Mouse (Mus musculus) kidney, adult 8-10 months (tissue): ENCODE results near the gene Gm4788.
"Not testable (repeated sequence)": the region's sequence is repeated elsewhere in the genome, so short reads cannot be mapped to it uniquely, and the experiment has no call there.

Source experiments
- DNase-seq, 2 experiments: peaks; one replicate each; pipeline ENCODE4 v3.0.0; 2022

The Gm4788 gene

GRCm38 (mm10) chr1:139781143-139781542 lies at the start of gene Gm4788:
Gm4788 (minus strand) TSS chr1:139781243.
- no peak for DNase-seq

GRCm38 (mm10) chr1:139808594-139808993 lies 27.6 kb upstream of the Gm4788 start:
- DNase-seq: no peak

GRCm38 (mm10) chr1:139769913-139770312 lies 11.1 kb downstream of the Gm4788 start:
- DNase-seq: not testable (repeated sequence)

- DNase-seq: not testable (repeated sequence)
Measured at GRCm38 (mm10) chr1:139716681-139717080, 64.4 kb downstream of the Gm4788 start.

GRCm38 (mm10) chr1:139716249-139716648 lies 64.8 kb downstream of the Gm4788 start:
- DNase-seq: not testable (repeated sequence)

GRCm38 (mm10) chr1:139649921-139650320 lies 131.1 kb downstream of the Gm4788 start:
- not testable (repeated sequence) for DNase-seq
